8 mouse cellular contexts compared by ENCODE assay signal in genomic region chr7:19523017-19523756, GRCm38 (mm10). TPM values are rescaled to one million over a fixed set of nuclear protein-coding genes. Genes with fewer than 3 reads are reported as not detected.
DNase-seq lines count a peak whose midpoint lies in the region; ATAC-seq and TF ChIP-seq lines count a peak whose summit lies in the region.

No protein-coding gene starts in this region.

- H3K9ac ChIP-seq in intestine, embryonic 14.5 days (ENCODE audit: low read length) = no peak overlapping the region
- peak overlapping the region; percentile 50; the same call in 1 of the 2 replicates for H3K9ac ChIP-seq in neural tube, embryonic 14.5 days (replicated peaks; ENCODE audit: low read depth, low read length)

- peak; percentile 47 for DNase-seq in gastrocnemius, adult 2 months
- no peak for DNase-seq in gastrocnemius, postnatal 36 days
- no peak for DNase-seq in testis, postnatal 14 days (ENCODE audit: low spot score)
- no peak for DNase-seq in intestine, embryonic 14.5 days (ENCODE audit: low spot score)
- DNase-seq in thymus, postnatal 10 days (ENCODE audit: low spot score in 2 of 2) = no peak
- no peak for DNase-seq in cerebellum, adult 9-11 months

- peak overlapping the region; percentile 75 for H3K4me2 ChIP-seq in intestine, embryonic 14.5 days (ENCODE audit: low read length)
- H3K4me2 ChIP-seq in neural tube, embryonic 14.5 days (ENCODE audit: low read depth, low read length) = peak overlapping the region; percentile 68

- H3K27ac ChIP-seq in gastrocnemius, adult 2 months = no peak overlapping the region
- no peak overlapping the region for H3K27ac ChIP-seq in testis, adult 2 months (ENCODE audit: control insufficient read depth, insufficient read depth, low read depth, low read length)
- no peak overlapping the region for H3K27ac ChIP-seq in intestine, embryonic 14.5 days (ENCODE audit: low read depth)
- no peak overlapping the region for H3K27ac ChIP-seq in neural tube, embryonic 14.5 days (ENCODE audit: low read depth, low read length)

- peaks cover 28% of the 10 kb centered on the region for H3K4me1 ChIP-seq in testis, adult 2 months (ENCODE audit: control insufficient read depth, insufficient read depth, low read length)
- H3K4me1 ChIP-seq in intestine, embryonic 14.5 days (replicated peaks; ENCODE audit: control insufficient read depth, insufficient read depth, low read length) = peaks cover 22% of the 10 kb centered on the region
- peaks cover 18% of the 10 kb centered on the region for H3K4me1 ChIP-seq in neural tube, embryonic 14.5 days (ENCODE audit: control insufficient read depth, insufficient read depth, low read length)

- no peak for TF ChIP-seq POLR2A in testis, adult 2 months (IDR thresholded peaks at IDR 0.05; ENCODE audit: control insufficient read depth, low read depth, low read length)

- H3K27me3 ChIP-seq in testis, adult 2 months (ENCODE audit: control insufficient read depth, insufficient read depth, low read length) = no peaks in the 10 kb centered on the region
- H3K27me3 ChIP-seq in intestine, embryonic 14.5 days (replicated peaks; ENCODE audit: control insufficient read depth, insufficient read depth, low read length) = peaks cover 74% of the 10 kb centered on the region
- peaks cover 60% of the 10 kb centered on the region for H3K27me3 ChIP-seq in neural tube, embryonic 14.5 days (ENCODE audit: control insufficient read depth, insufficient read depth, low read length)

- H3K36me3 ChIP-seq in testis, adult 2 months (ENCODE audit: control insufficient read depth, insufficient read depth, low read length) = no peaks in the 10 kb centered on the region
- no peaks in the 10 kb centered on the region for H3K36me3 ChIP-seq in intestine, embryonic 14.5 days (ENCODE audit: control insufficient read depth, insufficient read depth, low read length)
- H3K36me3 ChIP-seq in neural tube, embryonic 14.5 days (ENCODE audit: control insufficient read depth, insufficient read depth, low read length) = no peaks in the 10 kb centered on the region

- no peak for TF ChIP-seq CTCF in gastrocnemius, adult 2 months (IDR thresholded peaks at IDR 0.05)
- no peak for TF ChIP-seq CTCF in testis, adult 2 months (IDR thresholded peaks at IDR 0.05; ENCODE audit: control insufficient read depth, insufficient read depth, insufficient replicate concordance, low read depth, low read length)

- intact Hi-C loops in gastrocnemius, adult 2 months (cut with DNase I) = no loop called here
- intact Hi-C loops in gastrocnemius, postnatal 36 days (cut with DNase I) = loop anchor here (5.0 kb wide), 1 partner anchor 49 kb away; no protein-coding TSS in a partner anchor

- H3K9me3 ChIP-seq in intestine, embryonic 14.5 days (ENCODE audit: control insufficient read depth, low read length) = no peaks in the 10 kb centered on the region
- H3K9me3 ChIP-seq in neural tube, embryonic 14.5 days (ENCODE audit: control insufficient read depth, low read length) = no peaks in the 10 kb centered on the region

- peak overlapping the region; percentile 69 for H3K4me3 ChIP-seq in gastrocnemius, adult 2 months
- peak overlapping the region; percentile 69 for H3K4me3 ChIP-seq in testis, adult 2 months (ENCODE audit: control insufficient read depth, low read depth, low read length)
- H3K4me3 ChIP-seq in intestine, embryonic 14.5 days (ENCODE audit: low read depth, low read length) = peak overlapping the region; percentile 35
- peak overlapping the region; percentile 33; the same call in 1 of the 2 replicates for H3K4me3 ChIP-seq in neural tube, embryonic 14.5 days (ENCODE audit: low read depth, low read length)

- no peak for ATAC-seq in intestine, embryonic 14.5 days (replicated peaks; ENCODE audit: low FRiP score, low TSS enrichment, low read depth)
- peak; percentile 4; the same call in 1 of the 2 replicates for ATAC-seq in neural tube, embryonic 14.5 days (ENCODE audit: low read depth)

- 14% methylated on average over 72 of the region's 72 CpGs for WGBS in intestine, embryonic 14.5 days
- WGBS in neural tube, embryonic 14.5 days = 12% methylated on average over 72 of the region's 72 CpGs

RNA-seq across cellular contexts. Expression of gene Nkpd1, which starts 5.5 kb away (rescaled TPM):
- not detected for total RNA-seq in gastrocnemius, adult 2 months (2021)
- not detected for total RNA-seq in gastrocnemius, postnatal 36 days (2021)
- 5.6 and 6.9 TPM in 2 replicates for polyA plus RNA-seq in testis, adult 2 months (2012; rRNA removed)
- 0.09 and 0.27 TPM in 2 replicates for polyA plus RNA-seq in intestine, embryonic 14.5 days (2014; fragmentation: Nextera tagmentation; extraction: Ambion mirVana)
- 0.52 and 1.2 TPM in 2 replicates for polyA plus RNA-seq in neural tube, embryonic 14.5 days (2014; fragmentation: Nextera tagmentation; extraction: Ambion mirVana)

RNA-seq across cellular contexts. Expression of gene Trappc6a, which starts 15.0 kb away (rescaled TPM):
- total RNA-seq in gastrocnemius, adult 2 months (2021) = 1 to 10 TPM; 6.2 to 9.9 TPM
- 1 to 10 TPM; 6.4 to 8.8 TPM for total RNA-seq in gastrocnemius, postnatal 36 days (2021)
- 61.1 and 62.1 TPM in 2 replicates for polyA plus RNA-seq in testis, adult 2 months (2012; rRNA removed)
- 113 TPM in 2 replicates for polyA plus RNA-seq in intestine, embryonic 14.5 days (2014; fragmentation: Nextera tagmentation; extraction: Ambion mirVana)
- 31.7 and 33.8 TPM in 2 replicates for polyA plus RNA-seq in neural tube, embryonic 14.5 days (2014; fragmentation: Nextera tagmentation; extraction: Ambion mirVana)

RNA-seq across cellular contexts. Expression of gene Bloc1s3, which starts 15.0 kb away (rescaled TPM):
- 1 to 10 TPM; 1.7 to 2.1 TPM for total RNA-seq in gastrocnemius, adult 2 months (2021)
- total RNA-seq in gastrocnemius, postnatal 36 days (2021) = 1 to 10 TPM; 1.5 to 1.7 TPM
- polyA plus RNA-seq in testis, adult 2 months (2012; rRNA removed) = 3.0 and 3.7 TPM in 2 replicates
- 0.93 and 1.2 TPM in 2 replicates for polyA plus RNA-seq in intestine, embryonic 14.5 days (2014; fragmentation: Nextera tagmentation; extraction: Ambion mirVana)
- 2.8 and 3.2 TPM in 2 replicates for polyA plus RNA-seq in neural tube, embryonic 14.5 days (2014; fragmentation: Nextera tagmentation; extraction: Ambion mirVana)

RNA-seq across cellular contexts. Expression of gene Ppp1r37, which starts 39.7 kb away (rescaled TPM):
- 10 to 100 TPM; 48.4 to 49.1 TPM for total RNA-seq in gastrocnemius, adult 2 months (2021)
- 10 to 100 TPM; 34.8 to 41.4 TPM for total RNA-seq in gastrocnemius, postnatal 36 days (2021)
- 37.3 and 48.4 TPM in 2 replicates for polyA plus RNA-seq in testis, adult 2 months (2012; rRNA removed)
- 4.4 and 6.0 TPM in 2 replicates for polyA plus RNA-seq in intestine, embryonic 14.5 days (2014; fragmentation: Nextera tagmentation; extraction: Ambion mirVana)
- polyA plus RNA-seq in neural tube, embryonic 14.5 days (2014; fragmentation: Nextera tagmentation; extraction: Ambion mirVana) = 8.1 and 15.8 TPM in 2 replicates

RNA-seq across cellular contexts. Expression of gene Zfp296, which starts 53.9 kb away (rescaled TPM):
- under 1 TPM; 0.45 to 0.51 TPM for total RNA-seq in gastrocnemius, adult 2 months (2021)
- under 1 TPM; 0.23 to 0.44 TPM for total RNA-seq in gastrocnemius, postnatal 36 days (2021)
- polyA plus RNA-seq in testis, adult 2 months (2012; rRNA removed) = 7.0 and 10.5 TPM in 2 replicates
- 1.1 and 1.4 TPM in 2 replicates for polyA plus RNA-seq in intestine, embryonic 14.5 days (2014; fragmentation: Nextera tagmentation; extraction: Ambion mirVana)
- polyA plus RNA-seq in neural tube, embryonic 14.5 days (2014; fragmentation: Nextera tagmentation; extraction: Ambion mirVana) = 0.13 and 0.27 TPM in 2 replicates
